9 mouse cellular contexts compared by ENCODE assay signal in genomic region chr11:120045839-120046552, GRCm38 (mm10). TPM values are rescaled to one million over a fixed set of nuclear protein-coding genes. Genes with fewer than 3 reads are reported as not detected.
DNase-seq lines count a peak whose midpoint lies in the region; ATAC-seq and TF ChIP-seq lines count a peak whose summit lies in the region.
"Had no signal": no experiment of that assay in that cellular context is flagged by ENCODE, and none has a peak within 500 bp of the region (broad histone marks: within the 10 kb centered on the region; RNA-seq: fewer than 3 reads in every experiment).

No protein-coding gene starts in this region.

- H3K9me3 ChIP-seq in kidney, postnatal 0 days (replicated peaks; ENCODE audit: low read length) = no peaks in the 10 kb centered on the region
- no peaks in the 10 kb centered on the region for H3K9me3 ChIP-seq in forebrain, postnatal 0 days (ENCODE audit: low read length)

- 48% methylated on average over 11 of the region's 11 CpGs for WGBS in kidney, postnatal 0 days
- 18% methylated on average over 11 of the region's 11 CpGs for WGBS in forebrain, postnatal 0 days

- peaks cover 12% of the 10 kb centered on the region; the same call in 1 of the 2 replicates for H3K27me3 ChIP-seq in kidney, postnatal 0 days (ENCODE audit: insufficient read depth, low read length)
- no peaks in the 10 kb centered on the region for H3K27me3 ChIP-seq in forebrain, postnatal 0 days (ENCODE audit: insufficient read depth, low read length)
- H3K27me3 ChIP-seq: Patski had no signal

- no peak for TF ChIP-seq CTCF in kidney, postnatal 0 days (IDR thresholded peaks at IDR 0.05; ENCODE audit: low read depth)
- no peak for TF ChIP-seq CTCF in forebrain, postnatal 0 days (IDR thresholded peaks at IDR 0.05; ENCODE audit: low read depth)

- H3K4me2 ChIP-seq in kidney, postnatal 0 days (ENCODE audit: low read length) = peak overlapping the region; percentile 96
- H3K4me2 ChIP-seq in forebrain, postnatal 0 days (ENCODE audit: low read depth) = peak overlapping the region; percentile 90

- no peak for DNase-seq in kidney, postnatal 0 days (ENCODE audit: low spot score)
- DNase-seq in kidney, adult 11 months = no peak
- DNase-seq in forebrain, postnatal 0 days = peak; percentile 69
- peak; percentile 73 for DNase-seq in kidney, postnatal 10 days
- peak; percentile 65 for DNase-seq in right cerebral cortex, postnatal 14 days
- no peak for DNase-seq in spleen, adult 12 weeks (ENCODE audit: low spot score)

- peaks cover 22% of the 10 kb centered on the region for H3K4me1 ChIP-seq in kidney, postnatal 0 days (replicated peaks; ENCODE audit: insufficient read depth, low read length)
- peaks cover 11% of the 10 kb centered on the region for H3K4me1 ChIP-seq in brown adipose tissue, adult 24 weeks (ENCODE audit: control insufficient read depth, insufficient read depth, insufficient read length, low read length)
- H3K4me1 ChIP-seq in forebrain, postnatal 0 days (ENCODE audit: insufficient read depth) = peaks cover 18% of the 10 kb centered on the region

- peak overlapping the region; percentile 50; the same call in 1 of the 2 replicates for H3K4me3 ChIP-seq in kidney, postnatal 0 days (replicated peaks; ENCODE audit: low read depth, low read length)
- H3K4me3 ChIP-seq in brown adipose tissue, adult 24 weeks (ENCODE audit: insufficient read depth, low read depth, low read length) = peak overlapping the region; percentile 57
- H3K4me3 ChIP-seq in forebrain, postnatal 0 days (ENCODE audit: low read depth, low read length) = peak overlapping the region; percentile 80

- H3K27ac ChIP-seq in kidney, postnatal 0 days = peak overlapping the region; percentile 8; the same call in 1 of the 2 replicates
- H3K27ac ChIP-seq in brown adipose tissue, adult 24 weeks (replicated peaks; ENCODE audit: low read depth, low read length) = peak overlapping the region; percentile 20
- H3K27ac ChIP-seq in forebrain, postnatal 0 days (ENCODE audit: low read depth, low read length) = peak overlapping the region; percentile 94

- no peaks in the 10 kb centered on the region for H3K36me3 ChIP-seq in kidney, postnatal 0 days (ENCODE audit: insufficient read depth, low read length)
- H3K36me3 ChIP-seq in forebrain, postnatal 0 days (ENCODE audit: insufficient read depth) = no peaks in the 10 kb centered on the region

- no peak overlapping the region for H3K9ac ChIP-seq in kidney, postnatal 0 days (ENCODE audit: low read depth, low read length)
- H3K9ac ChIP-seq in forebrain, postnatal 0 days = peak overlapping the region; percentile 98

- no peak for ATAC-seq in kidney, postnatal 0 days (replicated peaks; ENCODE audit: low FRiP score, low read depth)
- peak; percentile 18 for ATAC-seq in forebrain, postnatal 0 days
- ATAC-seq in megakaryocyte-erythroid progenitor cell, adult 5-6 weeks (replicated peaks; ENCODE audit: low FRiP score, low TSS enrichment, poor library complexity, severe bottlenecking) = no peak
- ATAC-seq: Patski had no signal

RNA-seq across cellular contexts. Expression of gene Aatk, which starts 1.0 kb away (rescaled TPM):
- 1.4 TPM in 2 replicates for polyA plus RNA-seq in kidney, postnatal 0 days (2015; fragmentation: Nextera tagmentation; extraction: Ambion mirVana)
- 6.7 and 12.0 TPM in 2 replicates for polyA plus RNA-seq in brown adipose tissue, adult 24 weeks (2012; ENCODE audit: insufficient read depth, insufficient read length, missing spikeins)
- 104 and 110 TPM in 2 replicates for total RNA-seq in forebrain, postnatal 0 days (2014; rRNA removed)
- polyA plus RNA-seq in forebrain, postnatal 0 days (2015; fragmentation: Nextera tagmentation; extraction: Ambion mirVana) = 27.3 and 31.7 TPM in 2 replicates
- total RNA-seq in megakaryocyte-erythroid progenitor cell, adult 5-6 weeks (2014; fragmentation: Nextera tagmentation) = 0.62 TPM in 1 of 2 replicates, not detected in the other
- not detected in 2 replicates for total RNA-seq in megakaryocyte-erythroid progenitor cell, adult 5-6 weeks (2017)

RNA-seq across cellular contexts. Expression of gene Cep131, which starts 40.6 kb away (rescaled TPM):
- polyA plus RNA-seq in kidney, postnatal 0 days (2015; fragmentation: Nextera tagmentation; extraction: Ambion mirVana) = 14.3 and 15.5 TPM in 2 replicates
- polyA plus RNA-seq in brown adipose tissue, adult 24 weeks (2012; ENCODE audit: insufficient read depth, insufficient read length, missing spikeins) = 1.9 and 3.0 TPM in 2 replicates
- total RNA-seq in forebrain, postnatal 0 days (2014; rRNA removed) = 18.3 and 21.4 TPM in 2 replicates
- polyA plus RNA-seq in forebrain, postnatal 0 days (2015; fragmentation: Nextera tagmentation; extraction: Ambion mirVana) = 21.0 and 22.0 TPM in 2 replicates
- 9.6 and 18.9 TPM in 2 replicates for total RNA-seq in megakaryocyte-erythroid progenitor cell, adult 5-6 weeks (2014; fragmentation: Nextera tagmentation)
- total RNA-seq in megakaryocyte-erythroid progenitor cell, adult 5-6 weeks (2017) = 18.1 and 22.3 TPM in 2 replicates

RNA-seq across cellular contexts. Expression of gene Tepsin, which starts 52.5 kb away (rescaled TPM):
- 10.8 and 12.1 TPM in 2 replicates for polyA plus RNA-seq in kidney, postnatal 0 days (2015; fragmentation: Nextera tagmentation; extraction: Ambion mirVana)
- 3.7 and 4.8 TPM in 2 replicates for polyA plus RNA-seq in brown adipose tissue, adult 24 weeks (2012; ENCODE audit: insufficient read depth, insufficient read length, missing spikeins)
- 19.0 and 25.8 TPM in 2 replicates for total RNA-seq in forebrain, postnatal 0 days (2014; rRNA removed)
- 12.7 and 14.8 TPM in 2 replicates for polyA plus RNA-seq in forebrain, postnatal 0 days (2015; fragmentation: Nextera tagmentation; extraction: Ambion mirVana)
- 12.8 and 24.1 TPM in 2 replicates for total RNA-seq in megakaryocyte-erythroid progenitor cell, adult 5-6 weeks (2014; fragmentation: Nextera tagmentation)
- total RNA-seq in megakaryocyte-erythroid progenitor cell, adult 5-6 weeks (2017) = 5.0 and 6.0 TPM in 2 replicates

RNA-seq across cellular contexts. Expression of gene Ndufaf8, which starts 52.7 kb away (rescaled TPM):
- 107 and 130 TPM in 2 replicates for polyA plus RNA-seq in kidney, postnatal 0 days (2015; fragmentation: Nextera tagmentation; extraction: Ambion mirVana)
- 84.1 and 118 TPM in 2 replicates for polyA plus RNA-seq in brown adipose tissue, adult 24 weeks (2012; ENCODE audit: insufficient read depth, insufficient read length, missing spikeins)
- total RNA-seq in forebrain, postnatal 0 days (2014; rRNA removed) = 16.7 and 32.2 TPM in 2 replicates
- 58.1 and 74.8 TPM in 2 replicates for polyA plus RNA-seq in forebrain, postnatal 0 days (2015; fragmentation: Nextera tagmentation; extraction: Ambion mirVana)
- 36.8 and 74.1 TPM in 2 replicates for total RNA-seq in megakaryocyte-erythroid progenitor cell, adult 5-6 weeks (2014; fragmentation: Nextera tagmentation)
- total RNA-seq in megakaryocyte-erythroid progenitor cell, adult 5-6 weeks (2017) = 21.2 and 41.9 TPM in 2 replicates

Comparison
In these comparisons a context has a peak if more than half of its experiments do, and no peak if none do; other contexts are left out.
1. DNase-seq: peak in forebrain, postnatal 0 days (single experiment), kidney, postnatal 10 days (single experiment) and right cerebral cortex, postnatal 14 days (single experiment); none in kidney, postnatal 0 days (single experiment), kidney, adult 11 months (single experiment) and spleen, adult 12 weeks (single experiment).
2. H3K27ac ChIP-seq: peak in every context shown above with its lines; median percentile 94 in forebrain, postnatal 0 days; 20 in brown adipose tissue, adult 24 weeks; 8 in kidney, postnatal 0 days.
3. Peak in every context shown above with its lines, with median percentiles within 50 percentile points of each other: H3K4me3 ChIP-seq.